Mouse (Mus musculus) embryonic fibroblast, embryonic 13.5 days (primary cell): ENCODE results near the gene Tmem175.

Source experiments
- CTCF ChIP-seq: IDR thresholded peaks from 2 replicates; pipeline ENCODE4 v1.5.1; 2011; ENCODE audit warnings: mild to moderate bottlenecking, control low read depth, low read length, moderate library complexity, borderline replicate concordance; ENCODE audit not compliant: insufficient read depth
- POLR2A ChIP-seq: IDR thresholded peaks from 2 replicates; pipeline ENCODE4 v1.6.1; 2011; ENCODE audit warnings: low read depth, mild to moderate bottlenecking, control low read depth, low read length, moderate library complexity

GRCm38 (mm10) chr5:108651823-108652222, 22.3 kb downstream of the Tmem175 start:
- TF ChIP-seq CTCF (peak; percentile 14; the same call in 1 of the 2 replicates), POLR2A (no peak)
